Mouse (Mus musculus): ENCODE data around the gene Pak7.

DNA sequence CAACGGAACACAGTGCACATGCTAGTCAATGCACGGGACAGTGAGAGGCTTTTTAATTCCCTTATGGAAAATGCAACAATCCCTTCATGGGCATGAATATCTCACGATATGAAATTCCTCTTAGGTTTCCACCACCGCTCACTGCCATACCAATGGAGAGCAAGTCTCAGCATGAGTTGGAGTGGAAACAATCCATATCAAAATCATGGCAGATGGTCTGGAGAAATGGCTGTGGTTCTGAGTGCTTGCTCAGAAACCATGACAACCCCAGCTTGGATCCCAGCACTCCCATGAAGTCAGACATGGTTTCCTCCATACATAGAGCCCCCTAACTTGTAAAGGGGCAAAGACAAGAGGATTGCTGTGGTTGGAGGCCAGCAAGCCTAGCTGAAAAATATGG is 339.3 kb downstream of the Pak7 start:
- no peak for TF ChIP-seq POLR2A (IDR thresholded peaks at IDR 0.05; ENCODE audit: control insufficient read depth, extremely low read depth, insufficient read depth, low read length, poor library complexity)
- no peak for TF ChIP-seq CTCF (IDR thresholded peaks at IDR 0.05; ENCODE audit: borderline replicate concordance, control insufficient read depth, extremely low read depth, insufficient read depth, low read length, poor library complexity)

Data from thymus, adult 2 months (tissue).